Mouse (Mus musculus): ENCODE results near the gene Fam19a4. TPM values are rescaled to one million over a fixed set of nuclear protein-coding genes. Genes with fewer than 3 reads are reported as not detected.

Gene Fam19a4
- 0.13 and 0.54 TPM in 2 replicates for polyA plus RNA-seq (2012; rRNA removed)

- DNase-seq = no peak
- no peak for TF ChIP-seq POLR2A (IDR thresholded peaks at IDR 0.05; ENCODE audit: borderline replicate concordance, insufficient read depth, low read length)
- TF ChIP-seq CTCF (IDR thresholded peaks at IDR 0.05; ENCODE audit: borderline replicate concordance, insufficient read depth, low read depth, low read length) = no peak
- Histone ChIP-seq H3K27ac (ENCODE audit: insufficient read depth, low read length) (no peak within 1 kb of the TSS), H3K4me1 (ENCODE audit: control insufficient read depth, insufficient read depth, low read length) (no peaks in the 10 kb centered on the region), H3K4me3 (replicated peaks; ENCODE audit: insufficient read depth, low read depth, low read length) (no peak within 1 kb of the TSS), H3K27me3 (ENCODE audit: control insufficient read depth, insufficient read depth, low read length) (no peaks in the 10 kb centered on the region; the same call in 1 of the 2 replicates)
- under 1% methylated on average over 30 of the region's 30 CpGs for WGBS
These were observed at the start of gene Fam19a4 for GRCm38 (mm10) chr6:97060074-97060681. Gene Fam19a4 (minus strand): TSS chr6:97060413.

GRCm38 (mm10) chr6:97106777-97107176 is 46.6 kb upstream of the Fam19a4 start:
- H3K4me1 ChIP-seq (ENCODE audit: control insufficient read depth, insufficient read depth, low read length) = no peaks in the 10 kb centered on the region
- no peak for TF ChIP-seq POLR2A (IDR thresholded peaks at IDR 0.05; ENCODE audit: borderline replicate concordance, insufficient read depth, low read length)
- peak; percentile 67 for TF ChIP-seq CTCF (IDR thresholded peaks at IDR 0.05; ENCODE audit: borderline replicate concordance, insufficient read depth, low read depth, low read length)
- H3K27me3 ChIP-seq (ENCODE audit: control insufficient read depth, insufficient read depth, low read length) = no peaks in the 10 kb centered on the region; the same call in 1 of the 2 replicates
- no peak overlapping the region for H3K27ac ChIP-seq (ENCODE audit: insufficient read depth, low read length)
- DNase-seq = peak in 1 of 2 experiments; percentile 24
- 19% methylated on average over 2 of the region's 2 CpGs for WGBS
- no peak overlapping the region for H3K4me3 ChIP-seq (replicated peaks; ENCODE audit: insufficient read depth, low read depth, low read length)

- Histone ChIP-seq H3K27me3 (ENCODE audit: control insufficient read depth, insufficient read depth, low read length) (no peaks in the 10 kb centered on the region; the same call in 1 of the 2 replicates), H3K27ac (ENCODE audit: insufficient read depth, low read length) (no peak overlapping the region), H3K4me1 (ENCODE audit: control insufficient read depth, insufficient read depth, low read length) (no peaks in the 10 kb centered on the region), H3K4me3 (replicated peaks; ENCODE audit: insufficient read depth, low read depth, low read length) (no peak overlapping the region)
- WGBS = 84% methylated on average over 8 of the region's 8 CpGs
- TF ChIP-seq POLR2A (IDR thresholded peaks at IDR 0.05; ENCODE audit: borderline replicate concordance, insufficient read depth, low read length) = no peak
- no peak for TF ChIP-seq CTCF (IDR thresholded peaks at IDR 0.05; ENCODE audit: borderline replicate concordance, insufficient read depth, low read depth, low read length)
- DNase-seq = no peak
These were observed 45.9 kb upstream of the Fam19a4 start for GRCm38 (mm10) chr6:97106106-97106505.

GRCm38 (mm10) chr6:97104264-97104852 is 44.1 kb upstream of the Fam19a4 start:
- no peak for DNase-seq
- TF ChIP-seq POLR2A (IDR thresholded peaks at IDR 0.05; ENCODE audit: borderline replicate concordance, insufficient read depth, low read length) = no peak
- peak; percentile 26; the same call in 1 of the 2 replicates for TF ChIP-seq CTCF (IDR thresholded peaks at IDR 0.05; ENCODE audit: borderline replicate concordance, insufficient read depth, low read depth, low read length)
- Histone ChIP-seq H3K27ac (ENCODE audit: insufficient read depth, low read length) (no peak overlapping the region), H3K27me3 (ENCODE audit: control insufficient read depth, insufficient read depth, low read length) (no peaks in the 10 kb centered on the region; the same call in 1 of the 2 replicates), H3K4me1 (ENCODE audit: control insufficient read depth, insufficient read depth, low read length) (no peaks in the 10 kb centered on the region), H3K4me3 (replicated peaks; ENCODE audit: insufficient read depth, low read depth, low read length) (no peak overlapping the region)
- WGBS = 74% methylated on average over 7 of the region's 7 CpGs

- TF ChIP-seq CTCF (IDR thresholded peaks at IDR 0.05; ENCODE audit: borderline replicate concordance, insufficient read depth, low read depth, low read length) (no peak), POLR2A (IDR thresholded peaks at IDR 0.05; ENCODE audit: borderline replicate concordance, insufficient read depth, low read length) (no peak)
- H3K4me1 ChIP-seq (ENCODE audit: control insufficient read depth, insufficient read depth, low read length) = no peaks in the 10 kb centered on the region
- DNase-seq = no peak
- H3K27ac ChIP-seq (ENCODE audit: insufficient read depth, low read length) = no peak overlapping the region
- H3K27me3 ChIP-seq (ENCODE audit: control insufficient read depth, insufficient read depth, low read length) = no peaks in the 10 kb centered on the region; the same call in 1 of the 2 replicates
- 19% methylated on average over 15 of the region's 15 CpGs for WGBS
- H3K4me3 ChIP-seq (replicated peaks; ENCODE audit: insufficient read depth, low read depth, low read length) = no peak overlapping the region
These were observed 41.9 kb upstream of the Fam19a4 start for GRCm38 (mm10) chr6:97101958-97102702.

GRCm38 (mm10) chr6:97101190-97101957 is 41.2 kb upstream of the Fam19a4 start:
- H3K4me3 ChIP-seq (replicated peaks; ENCODE audit: insufficient read depth, low read depth, low read length) = no peak overlapping the region
- no peak for TF ChIP-seq POLR2A (IDR thresholded peaks at IDR 0.05; ENCODE audit: borderline replicate concordance, insufficient read depth, low read length)
- no peak for TF ChIP-seq CTCF (IDR thresholded peaks at IDR 0.05; ENCODE audit: borderline replicate concordance, insufficient read depth, low read depth, low read length)
- no peaks in the 10 kb centered on the region; the same call in 1 of the 2 replicates for H3K27me3 ChIP-seq (ENCODE audit: control insufficient read depth, insufficient read depth, low read length)
- H3K4me1 ChIP-seq (ENCODE audit: control insufficient read depth, insufficient read depth, low read length) = no peaks in the 10 kb centered on the region
- 29% methylated on average over 12 of the region's 12 CpGs for WGBS
- no peak overlapping the region for H3K27ac ChIP-seq (ENCODE audit: insufficient read depth, low read length)
- DNase-seq = no peak

GRCm38 (mm10) chr6:97082336-97082735 is 22.1 kb upstream of the Fam19a4 start:
- H3K27ac ChIP-seq (ENCODE audit: insufficient read depth, low read length) = no peak overlapping the region
- H3K27me3 ChIP-seq (ENCODE audit: control insufficient read depth, insufficient read depth, low read length) = no peaks in the 10 kb centered on the region
- DNase-seq = no peak
- TF ChIP-seq CTCF (IDR thresholded peaks at IDR 0.05; ENCODE audit: borderline replicate concordance, insufficient read depth, low read depth, low read length) (no peak), POLR2A (IDR thresholded peaks at IDR 0.05; ENCODE audit: borderline replicate concordance, insufficient read depth, low read length) (no peak)
- H3K4me3 ChIP-seq (replicated peaks; ENCODE audit: insufficient read depth, low read depth, low read length) = no peak overlapping the region
- WGBS = 90% methylated on average over 2 of the region's 2 CpGs
- no peaks in the 10 kb centered on the region for H3K4me1 ChIP-seq (ENCODE audit: control insufficient read depth, insufficient read depth, low read length)

Data from cerebellum, adult 2 months (tissue).